Mouse (Mus musculus): ENCODE measurements around the gene Gabrd. TPM values are rescaled to one million over a fixed set of nuclear protein-coding genes. Genes with fewer than 3 reads are reported as not detected.

Gabrd gene
- total RNA-seq, 2 experiments from 2014 or later: 77.5 to 84.7 TPM

DNA sequence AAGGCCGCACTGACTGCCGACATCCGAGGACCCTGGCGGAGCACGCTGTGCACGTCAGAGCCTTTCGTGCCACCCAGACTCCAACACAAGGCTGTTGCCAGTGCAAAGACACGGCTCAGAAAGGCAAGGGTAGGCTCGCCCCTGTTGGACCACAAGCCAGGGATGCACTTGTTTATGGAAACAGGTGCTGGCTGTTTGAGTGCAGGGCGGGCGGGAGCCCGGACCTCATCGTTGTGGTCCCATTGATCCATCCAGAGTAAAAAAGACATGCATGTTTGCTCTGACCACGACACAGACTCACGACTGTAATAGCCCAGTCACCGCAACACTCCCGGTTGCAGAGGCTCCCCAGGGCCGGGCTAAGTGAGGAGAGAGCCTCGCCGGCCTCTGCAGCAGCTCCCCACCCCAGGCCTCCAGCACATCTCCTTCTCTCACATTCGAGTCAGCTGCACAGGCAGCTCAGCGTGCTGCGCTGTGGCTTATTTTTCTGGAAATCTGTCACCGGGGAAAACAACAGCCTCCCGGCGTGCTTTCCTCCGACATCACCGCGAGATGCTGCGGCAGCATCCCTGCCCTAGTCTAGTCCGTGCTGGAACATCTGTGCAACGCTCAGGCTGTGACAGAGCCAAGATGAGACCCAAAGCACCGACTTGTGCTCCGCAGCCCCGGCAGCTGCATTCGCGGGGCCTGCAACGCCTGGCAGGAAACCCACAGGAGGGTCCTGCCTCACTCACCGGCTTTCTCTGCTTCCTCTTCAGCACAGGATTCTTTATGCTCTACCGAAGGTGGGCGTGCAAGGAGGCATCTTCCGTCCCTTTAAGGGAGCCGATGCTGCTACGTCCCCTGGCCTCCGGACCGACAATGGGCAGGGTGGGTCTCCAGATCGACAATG is 53.0 kb downstream of the Gabrd start:
- DNase-seq (ENCODE audit: low spot score in 2 of 2): peak; percentile 41 to 49

DNA sequence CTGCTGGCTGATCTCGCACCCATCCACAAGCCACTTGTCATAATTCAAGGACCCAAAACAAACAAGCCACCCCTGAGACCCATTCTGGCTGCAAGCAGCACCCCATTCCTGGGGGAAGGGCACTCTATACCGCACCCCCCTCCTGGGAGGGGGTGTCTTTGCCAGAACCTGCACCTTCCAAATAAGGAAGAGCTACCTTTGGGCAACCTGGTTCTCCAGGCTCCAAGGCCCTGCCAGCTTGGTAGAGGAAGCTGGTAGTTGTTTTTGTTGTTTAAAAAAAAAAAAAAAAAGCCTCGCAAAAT is 53.7 kb downstream of the Gabrd start:
- DNase-seq (ENCODE audit: low spot score in 2 of 2): peak; percentile 21 to 31

DNA sequence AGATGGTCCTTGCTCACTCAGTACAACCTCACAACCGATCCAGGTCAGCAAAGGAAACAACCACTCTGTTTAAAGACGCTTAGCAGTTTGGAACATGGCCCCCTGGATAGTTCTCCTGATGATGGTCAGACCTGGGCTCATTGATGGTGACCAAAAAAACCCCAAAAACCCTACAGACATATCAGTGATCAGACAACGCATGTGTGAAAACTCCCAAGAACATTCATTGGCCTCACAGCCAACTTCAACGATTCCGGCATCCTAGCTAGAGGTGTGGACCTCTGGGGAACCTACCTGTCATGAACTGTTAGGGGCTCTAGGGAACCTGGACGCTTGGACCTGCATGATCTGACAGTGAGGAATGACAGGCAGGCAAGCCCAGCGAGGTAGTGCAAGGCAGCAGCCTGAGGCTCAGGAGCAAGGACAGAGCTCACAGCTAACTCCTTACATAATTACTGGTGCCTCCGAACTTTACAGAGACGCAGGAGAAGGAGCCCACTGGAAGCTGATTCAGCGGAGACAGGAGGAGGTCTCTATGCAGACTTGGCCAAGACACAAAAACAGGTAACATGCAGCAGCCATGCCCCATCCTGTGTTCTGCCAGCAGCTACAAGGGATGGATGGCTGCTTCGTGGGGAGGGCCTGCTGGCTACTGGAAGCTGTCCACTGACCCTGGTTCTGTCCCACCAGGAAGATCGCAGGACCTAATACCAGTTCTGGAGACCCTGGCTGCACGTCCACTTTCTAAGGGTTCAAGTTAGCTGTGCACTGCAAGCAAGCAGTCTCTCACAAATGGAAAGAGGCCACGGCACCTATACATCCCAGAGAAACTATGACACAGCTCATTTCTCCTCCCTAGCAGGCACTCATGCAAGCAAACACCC is 54.3 kb downstream of the Gabrd start:
- peak; percentile 14 to 48 for DNase-seq (ENCODE audit: low spot score in 2 of 2)

DNA sequence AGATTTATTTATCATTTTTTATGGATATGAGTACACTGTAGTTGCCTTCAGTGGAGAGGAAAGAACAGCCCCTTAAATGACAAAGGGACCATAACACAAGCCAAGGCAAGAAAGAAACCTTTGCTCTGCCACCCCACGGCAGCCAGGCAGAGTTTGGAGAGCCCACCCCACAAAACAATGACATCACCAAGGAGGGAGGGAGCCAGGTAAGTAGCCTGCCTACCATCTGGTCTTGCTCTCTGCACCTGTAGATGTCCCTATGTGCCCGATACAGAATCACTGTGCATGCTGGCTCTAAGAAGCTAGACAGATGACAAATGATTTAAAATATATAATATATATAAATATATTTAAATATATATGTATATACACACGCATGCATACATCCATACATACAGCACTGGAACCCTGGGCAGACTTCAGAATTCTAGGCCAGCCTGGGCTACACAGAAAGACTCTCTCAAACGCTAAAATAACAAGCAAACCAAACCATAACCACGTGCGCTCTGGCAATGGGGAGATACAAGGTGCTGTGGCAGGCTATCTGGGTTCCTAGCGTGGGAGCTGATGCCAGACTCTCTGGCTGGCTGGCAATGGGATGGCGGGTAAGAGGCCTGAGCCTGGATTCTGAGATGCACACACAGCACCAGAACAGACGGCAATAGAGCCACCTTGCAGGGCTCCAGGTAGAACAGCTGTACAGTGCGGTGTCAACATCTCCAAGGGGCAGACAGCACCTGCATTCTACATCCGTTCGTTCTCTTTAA is 61.4 kb downstream of the Gabrd start:
- DNase-seq (ENCODE audit: low spot score in 2 of 2): no peak

Other genes starting within 250 kb of the Gabrd start
- 100 to 1,000 TPM; 115 to 128 TPM for gene Ski, start 175.5 kb downstream of the Gabrd start, total RNA-seq (2021)
- 10 to 100 TPM; 28.0 to 29.5 TPM for gene Faap20, start 148.3 kb downstream of the Gabrd start, total RNA-seq (2021)
- 100 to 1,000 TPM; 216 to 223 TPM for gene Prkcz, start 36.8 kb downstream of the Gabrd start, total RNA-seq (2021)
- 10 to 100 TPM; 12.0 to 13.1 TPM for gene Cfap74, start 11.1 kb upstream of the Gabrd start, total RNA-seq (2021)
- 1 to 10 TPM; 1.1 to 1.8 TPM for gene Tmem52, start 71.0 kb upstream of the Gabrd start, total RNA-seq (2021)
- gene Gnb1, start 93.2 kb upstream of the Gabrd start, total RNA-seq (2021): 100 to 1,000 TPM; 859 to 881 TPM
- gene Nadk, start 164.3 kb upstream of the Gabrd start, total RNA-seq (2021): 10 to 100 TPM; 57.5 to 57.7 TPM
- 10 to 100 TPM; 47.2 to 48.9 TPM for gene Slc35e2, start 203.3 kb upstream of the Gabrd start, total RNA-seq (2021)
- 10 to 100 TPM; 47.1 to 49.4 TPM for gene Cdk11b, start 226.7 kb upstream of the Gabrd start, total RNA-seq (2021)
- gene Gm10563, start 247.3 kb upstream of the Gabrd start, total RNA-seq (2021): not detected

Measured in left cerebral cortex, adult 18-20 months (tissue).